Mouse (Mus musculus): Measurements from ENCODE around the gene Cacna1b.

DNA sequence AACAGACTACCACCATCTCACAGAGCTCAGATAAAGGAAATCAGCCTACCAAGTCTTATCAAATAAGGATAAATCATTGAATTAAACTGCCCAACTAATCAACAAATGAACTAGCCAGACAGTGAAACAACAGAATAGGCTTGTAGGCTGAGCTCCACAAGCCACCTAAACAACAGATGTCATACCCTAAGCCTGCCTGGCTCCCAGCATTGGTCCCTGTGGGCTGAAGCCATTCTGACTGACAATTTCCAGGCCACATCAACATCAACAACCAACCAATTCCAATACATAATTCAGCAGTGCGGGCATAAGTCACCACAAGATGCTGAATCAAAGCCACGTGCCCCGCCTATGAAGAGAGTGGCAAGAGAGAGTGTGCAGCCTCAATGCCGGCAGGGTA lies 78.2 kb downstream of the Cacna1b start:
- TF ChIP-seq CTCF (IDR thresholded peaks at IDR 0.05; ENCODE audit: borderline replicate concordance, extremely low read depth, insufficient read depth, insufficient read length): no peak
- no peak for TF ChIP-seq POLR2A (IDR thresholded peaks at IDR 0.05; ENCODE audit: borderline replicate concordance, extremely low read depth, insufficient read depth, insufficient read length, poor library complexity, severe bottlenecking)
